Mouse (Mus musculus) stomach, postnatal 0 days (tissue): ENCODE results near the gene Cpne2.

Experiments used
- CTCF ChIP-seq: IDR thresholded peaks from 2 replicates; pipeline ENCODE4 v1.5.1; 2016; ENCODE audit warnings: antibody characterized with exemption, low read depth, mild to moderate bottlenecking, moderate library complexity
- EP300 ChIP-seq: optimal IDR thresholded peaks from 2 replicates; pipeline ENCODE3; 2016; ENCODE audit warnings: antibody characterized with exemption

DNA sequence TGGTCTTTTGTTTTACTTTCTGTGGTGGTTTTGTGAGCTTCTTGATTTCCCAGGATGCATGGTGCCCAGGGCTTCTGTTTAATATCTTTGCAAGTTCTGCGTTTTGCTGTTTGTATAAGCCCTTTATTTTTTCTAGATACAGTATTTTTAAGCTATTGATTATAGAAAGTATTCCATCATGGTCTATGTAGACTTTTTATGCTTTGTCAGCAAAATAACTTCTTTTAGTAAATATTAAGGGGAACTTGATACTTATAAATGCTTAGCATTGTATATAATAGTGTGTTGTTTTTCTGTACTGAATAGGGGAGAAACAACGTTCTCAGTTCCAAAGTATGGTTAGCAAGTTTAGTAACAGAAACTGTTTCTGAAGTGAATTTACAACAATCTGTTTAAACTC, 71.2 kb downstream of the Cpne2 start:
- TF ChIP-seq CTCF (no peak), EP300 (no peak)
